Mouse (Mus musculus) lung, postnatal 0 days (tissue): Measurements from ENCODE around the gene Phf14.
A peak's percentile ranks its signal among the peaks of the same experiment; 100 is the strongest.

Experiments used
- CTCF ChIP-seq: IDR thresholded peaks from 2 replicates; pipeline ENCODE4 v1.5.1; 2016; ENCODE audit warnings: antibody characterized with exemption, mild to moderate bottlenecking
- EP300 ChIP-seq: IDR thresholded peaks from 2 replicates; pipeline ENCODE4 v1.6.1; 2016; ENCODE audit warnings: antibody characterized with exemption, mild to moderate bottlenecking, control low read depth

GRCm38 (mm10) chr6:11907269-11908032 lies at the start of gene Phf14, which contains the start of gene Ndufa4:
- TF ChIP-seq CTCF: peak; percentile 15; the same call in 1 of the 2 replicates
- TF ChIP-seq EP300: peak; percentile 95
